Mouse (Mus musculus) forebrain, postnatal 0 days (tissue): ENCODE results near the gene Yipf2. TPM values are rescaled to one million over a fixed set of nuclear protein-coding genes. Genes with fewer than 3 reads are reported as not detected.
"Not testable (repeated sequence)": the region's sequence is repeated elsewhere in the genome, so short reads cannot be mapped to it uniquely, and the experiment has no call there.

Experiments
- ATAC-seq: fragments of 200-750 bp; cut with Nextera tagmentation; 2 replicates; pipeline ENCODE4 v1.8.0; 2017; ENCODE audit warnings: mild to moderate bottlenecking, moderate library complexity
- DNase-seq: peaks from one replicate; pipeline ENCODE4 v3.0.0-alpha.2; 2015
- H3K27ac ChIP-seq: fragments of 300-500 bp; sonication (generic); 2 replicates; pipeline ENCODE4 v1.5.1; 2014; ENCODE audit warnings: low read depth, mild to moderate bottlenecking, antibody characterized with exemption, low read length, moderate library complexity, mixed read lengths
- H3K27me3 ChIP-seq: fragments of 300-500 bp; sonication (generic); 2 replicates; pipeline ENCODE4 v1.6.1; 2014; ENCODE audit warnings: mild to moderate bottlenecking, low read length, mixed read lengths; ENCODE audit not compliant: insufficient read depth
- H3K36me3 ChIP-seq: fragments of 300-500 bp; sonication (generic); 2 replicates; pipeline ENCODE4 v1.6.1; 2014; ENCODE audit warnings: mild to moderate bottlenecking, moderate library complexity; ENCODE audit not compliant: insufficient read depth
- H3K4me1 ChIP-seq: fragments of 300-500 bp; sonication (generic); 2 replicates; pipeline ENCODE4 v1.6.1; 2014; ENCODE audit warnings: antibody characterized with exemption; ENCODE audit not compliant: insufficient read depth
- H3K4me2 ChIP-seq: fragments of 300-500 bp; sonication (generic); 2 replicates; pipeline ENCODE4 v1.6.1; 2014; ENCODE audit warnings: low read depth, mild to moderate bottlenecking, moderate library complexity
- H3K4me3 ChIP-seq: fragments of 300-500 bp; sonication (generic); 2 replicates; pipeline ENCODE4 v1.5.1; 2014; ENCODE audit warnings: low read depth, low read length, mixed read lengths
- H3K9ac ChIP-seq: fragments of 300-500 bp; sonication (generic); 2 replicates; pipeline ENCODE4 v1.6.1; 2014; ENCODE audit warnings: mild to moderate bottlenecking
- H3K9me3 ChIP-seq: fragments of 300-500 bp; sonication (generic); 2 replicates; pipeline ENCODE4 v1.6.1; 2016; ENCODE audit warnings: low read length
- CTCF ChIP-seq: sonication (generic); IDR thresholded peaks from 2 replicates; pipeline ENCODE4 v1.5.1; 2016; ENCODE audit warnings: antibody characterized with exemption, control low read depth, low read depth
- WGBS: fragments of 180-500 bp; shearing (Covaris S2); extraction: QIAGEN DNeasy Blood & Tissue Kit; methylation state at CpG from one replicate; pipeline ENCODE4 v1.1.7; 2014; 5-methylcytosine and 5-hydroxymethylcytosine counted together
- polyA plus RNA-seq: library from polyadenylated mRNA; unstranded; fragments of >200 nt; fragmentation: Nextera tagmentation; extraction: Ambion mirVana; gene quantifications from 2 replicates; pipeline ENCODE4 v1.2.1, GENCODE M21; 2015
- total RNA-seq: library from RNA; depleted of rRNA; stranded (reverse); fragments of >200 nt; gene quantifications from 2 replicates; pipeline ENCODE4 v1.2.3, GENCODE M21; 2014

Gene Yipf2
- total and polyA plus RNA-seq, 2 experiments from 2014 or later, result 12.6 to 16.0 TPM

DNA sequence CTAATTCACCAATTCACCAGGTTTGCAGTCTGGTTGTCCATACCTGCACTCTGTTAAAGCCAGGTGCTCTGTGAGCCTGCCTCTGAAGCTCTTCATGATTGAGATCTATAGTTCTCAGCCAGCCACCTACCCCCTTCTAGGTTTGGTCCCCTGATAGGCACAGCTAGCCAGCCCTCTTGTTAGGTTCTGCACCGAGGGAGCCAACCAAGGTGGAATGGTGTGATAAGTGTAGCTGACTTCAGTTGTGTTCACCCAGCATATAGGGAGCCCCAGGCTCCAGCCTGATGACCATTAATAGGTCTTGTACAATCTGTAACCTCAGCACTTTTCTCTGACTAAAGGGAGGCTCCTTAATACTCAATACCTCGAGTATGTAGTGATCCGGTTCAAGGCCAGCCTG is 7.6 kb upstream of the Yipf2 start:
- Histone ChIP-seq H3K4me1 (peaks cover under 1% of the 10 kb centered on the region; the same call in 1 of the 2 replicates), H3K9ac (no peak overlapping the region), H3K27ac (no peak overlapping the region), H3K9me3 (no peaks in the 10 kb centered on the region), H3K36me3 (peaks cover 5% of the 10 kb centered on the region), H3K27me3 (no peaks in the 10 kb centered on the region), H3K4me2 (no peak overlapping the region), H3K4me3 (no peak overlapping the region)
- DNase-seq (no peak), ATAC-seq (no peak)
- TF ChIP-seq CTCF, result no peak
- 71% methylated on average over 3 of the region's 3 CpGs for WGBS

DNA sequence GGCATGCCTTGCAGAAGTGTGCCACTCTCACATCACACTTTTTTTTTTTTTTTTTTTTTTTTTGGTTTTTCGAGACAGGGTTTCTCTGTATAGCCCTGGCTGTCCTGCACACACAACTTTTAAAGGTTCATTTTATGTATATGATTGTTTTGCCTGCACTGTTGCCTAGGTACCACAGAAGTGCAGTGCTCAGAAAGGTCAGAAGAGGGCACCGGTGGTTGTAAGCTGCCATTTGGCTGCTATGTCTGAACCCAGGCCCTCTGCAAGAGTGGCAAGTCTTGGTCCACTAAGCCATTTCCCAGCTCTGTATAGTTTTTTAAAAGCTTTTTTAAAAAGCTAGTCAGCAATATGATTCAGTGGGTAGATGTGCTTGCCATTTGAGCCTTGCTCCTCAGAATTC is 5.6 kb upstream of the Yipf2 start:
- H3K4me3 ChIP-seq, result no peak overlapping the region
- H3K4me2 ChIP-seq, result no peak overlapping the region
- no peak overlapping the region for H3K27ac ChIP-seq
- TF ChIP-seq CTCF, result no peak
- no peak overlapping the region for H3K9ac ChIP-seq
- DNase-seq (no peak), ATAC-seq (peak; percentile 17; the same call in 1 of the 2 replicates)
- peaks cover 5% of the 10 kb centered on the region for H3K36me3 ChIP-seq
- 64% methylated on average over 2 of the region's 2 CpGs for WGBS
- peaks cover 15% of the 10 kb centered on the region for H3K4me1 ChIP-seq
- H3K27me3 ChIP-seq, result no peaks in the 10 kb centered on the region
- no peaks in the 10 kb centered on the region for H3K9me3 ChIP-seq

DNA sequence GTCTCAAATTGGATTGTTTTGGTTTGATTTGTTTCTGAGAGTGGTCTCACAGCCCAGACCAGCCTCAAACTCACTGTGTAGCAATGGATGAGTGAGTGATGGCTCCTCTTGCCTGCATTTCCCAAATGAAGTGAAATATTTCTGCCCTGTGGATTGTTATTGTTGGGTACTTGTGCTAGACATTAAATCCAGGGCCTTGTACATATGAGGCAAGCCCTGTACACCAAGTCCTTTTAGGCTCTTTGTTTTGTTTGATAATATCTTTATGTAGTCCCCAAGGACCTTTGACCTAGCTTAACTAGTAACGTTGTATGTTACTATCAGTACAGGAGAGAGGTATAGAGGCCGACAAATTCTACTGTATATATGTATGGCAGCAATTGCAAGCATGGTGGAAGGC is 2.2 kb upstream of the Yipf2 start:
- Histone ChIP-seq H3K27me3 (no peaks in the 10 kb centered on the region), H3K9ac (no peak overlapping the region)

DNA sequence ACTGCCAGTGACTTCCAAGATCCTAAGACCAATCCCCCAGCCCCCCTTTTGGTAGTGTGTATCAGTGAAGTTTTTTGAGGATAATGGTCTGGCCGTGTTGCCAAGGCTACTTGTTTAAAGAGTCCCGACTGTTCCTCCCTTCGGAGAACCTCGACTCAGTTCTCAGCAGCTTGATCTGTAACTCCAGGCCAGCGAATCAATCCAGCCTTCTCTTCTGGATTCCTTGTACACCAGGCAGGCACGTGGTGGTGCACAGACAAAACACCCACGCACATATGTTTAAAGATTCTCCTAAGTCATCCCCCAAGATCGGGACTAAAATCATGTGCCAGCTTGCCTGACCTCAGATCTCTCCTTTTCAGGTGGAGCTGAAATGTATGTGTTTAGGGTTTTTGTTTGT is 1.7 kb upstream of the Yipf2 start:
- H3K4me1 ChIP-seq, result peaks cover 23% of the 10 kb centered on the region
- not testable (repeated sequence) for H3K27ac ChIP-seq, H3K27me3 ChIP-seq, H3K4me3 ChIP-seq, H3K9ac ChIP-seq, H3K9me3 ChIP-seq, DNase-seq, ATAC-seq
- 87% methylated on average over 8 of the region's 8 CpGs for WGBS
- peaks cover 15% of the 10 kb centered on the region for H3K36me3 ChIP-seq
- H3K4me2 ChIP-seq, result peak overlapping the region; percentile 96

More for the DNA sequence above, 2.2 kb upstream of the Yipf2 start:
- 91% methylated on average over 2 of the region's 2 CpGs for WGBS
- no peak overlapping the region for H3K27ac ChIP-seq
- ATAC-seq (no peak), DNase-seq (no peak)
- no peak for TF ChIP-seq CTCF
- peaks cover 23% of the 10 kb centered on the region for H3K4me1 ChIP-seq
- no peaks in the 10 kb centered on the region for H3K9me3 ChIP-seq
- H3K4me2 ChIP-seq, result no peak overlapping the region
- peaks cover 11% of the 10 kb centered on the region for H3K36me3 ChIP-seq
- no peak overlapping the region for H3K4me3 ChIP-seq

DNA sequence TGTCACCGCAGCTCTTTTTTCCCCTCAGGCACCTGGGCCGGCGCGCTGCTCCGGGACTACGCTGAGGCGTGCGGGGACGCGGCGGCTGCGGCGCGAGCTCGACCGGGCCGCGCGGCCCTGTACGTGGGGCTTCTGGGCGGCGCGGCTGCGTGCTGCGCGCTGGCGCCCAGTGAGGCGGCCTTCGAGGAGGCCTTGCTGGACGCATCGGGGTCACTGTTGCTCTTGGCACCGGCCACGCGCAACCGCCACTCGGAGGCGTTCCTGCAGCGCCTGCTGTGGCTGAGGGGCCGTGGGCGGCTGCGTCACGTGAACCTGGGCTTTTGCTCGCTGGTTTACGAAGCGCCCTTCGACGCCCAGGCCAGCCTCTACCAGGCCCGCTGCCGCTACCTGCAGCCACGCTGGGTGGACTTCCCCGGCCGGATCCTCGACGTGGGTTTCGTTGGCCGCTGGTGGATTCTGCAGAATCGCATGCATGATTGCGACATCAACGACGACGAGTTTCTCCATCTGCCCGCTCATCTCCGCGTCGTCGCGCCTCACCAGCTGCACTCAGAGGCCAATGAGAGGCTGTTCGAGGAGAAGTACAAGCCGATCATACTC is 594 bp upstream of the Yipf2 start:
- WGBS, result 4% methylated on average over 63 of the region's 69 CpGs
- peaks cover 27% of the 10 kb centered on the region for H3K36me3 ChIP-seq
- peaks cover 23% of the 10 kb centered on the region for H3K4me1 ChIP-seq
- H3K4me3 ChIP-seq, result peak overlapping the region; percentile 78
- no peak for DNase-seq
- no peaks in the 10 kb centered on the region for H3K9me3 ChIP-seq
- H3K9ac ChIP-seq, result peak overlapping the region; percentile 76
- peak; percentile 61 for ATAC-seq
- H3K4me2 ChIP-seq, result peak overlapping the region; percentile 96
- TF ChIP-seq CTCF, result no peak
- no peaks in the 10 kb centered on the region for H3K27me3 ChIP-seq
- H3K27ac ChIP-seq, result peak overlapping the region; percentile 90

DNA sequence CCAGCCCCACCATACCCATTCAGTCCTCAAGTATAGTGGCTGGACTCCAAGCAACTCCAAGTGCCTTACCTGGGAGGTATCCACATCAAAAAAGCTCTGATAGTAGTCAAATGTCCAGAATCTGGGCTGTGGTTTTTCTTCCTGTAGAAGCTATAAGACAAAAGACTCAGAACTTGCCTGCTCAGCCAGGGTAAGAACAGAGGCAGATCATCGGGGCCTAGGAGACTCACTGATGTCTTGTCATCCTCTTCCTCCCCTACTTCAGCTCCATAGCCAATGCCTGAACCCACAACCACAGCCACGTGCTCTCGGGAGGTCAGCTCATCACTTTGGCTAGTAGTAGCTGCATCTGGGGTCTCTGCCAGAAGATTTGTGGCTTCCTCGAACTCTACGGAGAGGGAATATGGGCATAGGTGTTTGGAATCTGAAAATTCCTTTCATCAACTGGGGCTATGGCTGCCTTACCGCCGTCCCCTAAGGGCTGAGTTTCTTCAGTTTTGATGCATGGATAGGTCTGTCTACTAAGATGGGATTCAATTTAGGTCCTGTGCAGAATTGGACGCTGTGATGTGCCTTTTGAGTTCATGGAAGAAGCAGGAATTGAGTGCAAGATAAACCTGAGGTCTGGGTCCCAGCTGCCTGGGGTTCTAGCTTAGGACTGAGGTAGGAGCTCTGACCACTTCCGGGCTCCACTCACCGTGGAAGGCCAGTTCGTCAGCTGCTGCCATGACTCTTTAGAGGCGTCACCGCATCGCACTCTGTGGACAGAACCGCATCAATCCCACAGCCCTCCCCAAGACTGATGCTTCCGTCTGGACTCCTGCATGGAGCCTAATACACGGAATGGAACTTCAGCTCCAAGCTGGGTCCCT is 561 bp downstream of the Yipf2 start:
- Histone ChIP-seq H3K4me2 (peak overlapping the region; percentile 96), H3K9me3 (no peaks in the 10 kb centered on the region), H3K4me1 (peaks cover 23% of the 10 kb centered on the region), H3K4me3 (peak overlapping the region; percentile 78), H3K27me3 (no peaks in the 10 kb centered on the region), H3K27ac (peak overlapping the region; percentile 74), H3K9ac (peak overlapping the region; percentile 76), H3K36me3 (peaks cover 34% of the 10 kb centered on the region)
- 22% methylated on average over 17 of the region's 17 CpGs for WGBS
- peak; percentile 60 for ATAC-seq
- DNase-seq, result no peak
- TF ChIP-seq CTCF, result no peak
